Mouse (Mus musculus): Measurements from ENCODE around the gene Sik1.

Sik1 gene

GRCm38 (mm10) chr17:31831866-31832576 is 23.6 kb downstream of the Sik1 start:
- DNase-seq (ENCODE audit: low read depth), result no peak

GRCm38 (mm10) chr17:31831097-31831865 is 24.3 kb downstream of the Sik1 start:
- no peak for DNase-seq (ENCODE audit: low read depth)

- no peak for DNase-seq (ENCODE audit: low read depth)
These were observed 25.0 kb downstream of the Sik1 start for GRCm38 (mm10) chr17:31830506-31831075.

GRCm38 (mm10) chr17:31828916-31829315 is 26.7 kb downstream of the Sik1 start:
- DNase-seq (ENCODE audit: low read depth), result no peak

DNA sequence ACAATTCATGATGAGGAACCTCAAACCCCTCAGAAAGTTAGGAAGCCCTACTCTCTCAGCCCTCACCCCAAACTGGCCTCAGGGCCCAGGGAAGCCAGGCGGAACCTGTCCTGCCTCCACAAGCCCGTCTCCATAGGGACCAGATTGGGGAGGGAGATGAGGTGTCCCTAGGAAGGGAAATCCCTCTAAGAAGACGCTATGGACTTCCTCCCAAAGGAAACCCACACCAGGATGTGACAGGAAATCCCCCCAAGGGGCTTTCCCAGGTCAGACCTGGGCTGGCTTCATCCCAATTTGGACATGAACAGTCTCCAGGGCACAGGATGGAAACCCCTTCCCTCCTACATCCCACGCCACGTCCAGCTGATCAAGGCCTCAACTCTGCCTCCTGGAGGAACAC is 27.5 kb downstream of the Sik1 start:
- no peak for DNase-seq (ENCODE audit: low read depth)

GRCm38 (mm10) chr17:31827206-31827605 is 28.4 kb downstream of the Sik1 start:
- DNase-seq (ENCODE audit: low read depth), result no peak

- DNase-seq (ENCODE audit: low read depth), result no peak
These were observed 28.9 kb downstream of the Sik1 start for GRCm38 (mm10) chr17:31826669-31827068.

GRCm38 (mm10) chr17:31825678-31826077 is 29.9 kb downstream of the Sik1 start:
- DNase-seq (ENCODE audit: low read depth), result no peak

GRCm38 (mm10) chr17:31824812-31825211 is 30.8 kb downstream of the Sik1 start:
- peak; percentile 77 for DNase-seq (ENCODE audit: low read depth)

- DNase-seq (ENCODE audit: low read depth), result peak; percentile 80
These were observed 34.3 kb downstream of the Sik1 start for GRCm38 (mm10) chr17:31821136-31821933.

DNA sequence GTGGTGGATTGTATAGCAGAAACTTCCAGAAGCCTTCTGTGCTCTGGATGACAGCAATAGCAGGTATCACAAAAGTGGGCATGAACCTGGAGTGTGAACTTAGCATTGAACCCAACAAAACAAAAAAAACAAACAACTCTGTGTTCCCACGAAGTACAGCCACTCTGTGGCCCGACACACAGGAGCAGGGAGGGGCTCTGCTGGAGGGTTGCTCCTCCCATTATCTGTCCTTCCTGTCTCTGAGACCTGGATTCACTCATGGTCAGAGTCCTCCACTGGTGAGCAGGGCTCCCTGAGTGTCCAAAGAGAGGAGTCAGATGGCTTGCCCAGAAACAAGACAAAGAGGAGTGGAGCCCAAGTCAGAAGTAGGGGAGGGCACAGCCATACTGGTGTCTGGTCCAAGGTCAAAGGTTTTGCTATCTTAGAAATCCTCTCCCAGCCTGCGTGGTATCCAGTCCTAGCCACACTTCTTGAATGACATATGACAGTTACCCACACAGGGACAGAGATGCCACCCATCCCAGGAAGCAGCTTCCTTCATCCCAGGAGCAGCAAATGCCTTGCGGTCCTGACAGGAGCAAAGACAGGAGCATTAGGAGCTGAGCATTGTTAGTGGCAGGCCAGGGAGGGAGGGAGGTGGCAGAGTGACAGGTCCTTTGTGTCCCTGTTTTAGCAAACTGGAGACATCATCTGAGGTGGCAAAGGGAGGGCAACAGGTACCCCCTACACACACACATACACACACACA is 35.3 kb downstream of the Sik1 start:
- peak; percentile 50 for DNase-seq (ENCODE audit: low read depth)

DNA sequence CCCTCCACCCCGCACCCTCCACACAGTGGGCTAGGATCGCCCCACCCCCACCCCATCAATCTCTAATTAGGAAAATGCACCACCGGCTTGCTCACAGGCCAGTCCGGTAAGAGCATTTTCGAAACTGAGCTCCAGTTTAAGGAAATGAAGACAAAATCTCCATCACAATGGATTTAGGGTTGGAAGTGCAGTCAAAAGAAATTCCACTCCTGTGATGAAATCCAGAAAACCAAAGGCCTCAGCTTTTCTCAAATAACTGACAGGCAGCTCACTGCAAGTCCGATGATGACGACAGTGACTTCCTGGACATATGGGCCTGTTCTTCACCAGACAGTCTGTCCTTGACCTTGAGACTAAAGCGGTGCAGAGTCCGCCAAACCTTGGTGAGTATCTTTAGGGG is 36.2 kb downstream of the Sik1 start:
- DNase-seq (ENCODE audit: low read depth), result peak; percentile 15

- DNase-seq (ENCODE audit: low read depth), result peak; percentile 53
These were observed 37.8 kb downstream of the Sik1 start for GRCm38 (mm10) chr17:31817815-31818214.

DNA sequence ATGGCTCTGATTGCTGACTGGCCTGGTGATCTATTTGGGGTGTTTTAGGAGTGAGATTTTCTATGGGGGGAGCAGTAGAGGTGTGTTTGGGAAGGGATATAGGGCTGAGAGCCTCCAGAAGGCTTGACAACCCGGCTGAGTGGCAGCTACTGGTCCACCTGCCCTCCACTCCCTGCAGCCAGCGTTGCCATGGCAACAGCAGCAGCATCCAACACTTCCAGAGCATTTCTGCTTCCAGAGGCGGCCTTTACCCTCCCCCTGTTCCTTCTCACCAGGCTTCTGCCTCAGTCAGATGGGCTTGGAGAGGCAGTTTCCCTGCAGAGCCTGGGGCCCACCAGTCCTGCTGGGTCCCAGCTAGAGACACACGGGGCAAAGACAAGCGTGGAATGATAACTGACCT is 38.4 kb downstream of the Sik1 start:
- no peak for DNase-seq (ENCODE audit: low read depth)

DNA sequence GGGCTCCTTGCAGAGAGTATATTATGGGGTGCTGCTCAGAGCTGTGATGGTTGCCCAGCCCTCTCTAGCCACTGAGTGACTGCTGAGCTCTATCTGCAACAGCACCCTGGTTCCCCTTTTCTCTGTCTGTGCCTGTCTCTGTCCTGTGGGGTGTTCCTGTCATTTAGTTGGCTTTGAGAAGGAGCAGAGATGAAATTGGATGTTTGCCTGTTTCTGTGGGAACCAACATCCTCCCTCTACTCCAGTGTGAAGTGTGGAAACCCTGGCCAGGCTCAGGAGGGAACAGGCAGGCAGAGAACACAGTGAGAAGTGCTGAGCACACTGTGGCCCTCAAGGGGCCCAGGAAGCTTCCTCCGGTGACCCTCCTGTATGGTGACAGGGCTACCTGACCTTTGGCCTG is 40.8 kb downstream of the Sik1 start:
- DNase-seq (ENCODE audit: low read depth), result no peak

DNA sequence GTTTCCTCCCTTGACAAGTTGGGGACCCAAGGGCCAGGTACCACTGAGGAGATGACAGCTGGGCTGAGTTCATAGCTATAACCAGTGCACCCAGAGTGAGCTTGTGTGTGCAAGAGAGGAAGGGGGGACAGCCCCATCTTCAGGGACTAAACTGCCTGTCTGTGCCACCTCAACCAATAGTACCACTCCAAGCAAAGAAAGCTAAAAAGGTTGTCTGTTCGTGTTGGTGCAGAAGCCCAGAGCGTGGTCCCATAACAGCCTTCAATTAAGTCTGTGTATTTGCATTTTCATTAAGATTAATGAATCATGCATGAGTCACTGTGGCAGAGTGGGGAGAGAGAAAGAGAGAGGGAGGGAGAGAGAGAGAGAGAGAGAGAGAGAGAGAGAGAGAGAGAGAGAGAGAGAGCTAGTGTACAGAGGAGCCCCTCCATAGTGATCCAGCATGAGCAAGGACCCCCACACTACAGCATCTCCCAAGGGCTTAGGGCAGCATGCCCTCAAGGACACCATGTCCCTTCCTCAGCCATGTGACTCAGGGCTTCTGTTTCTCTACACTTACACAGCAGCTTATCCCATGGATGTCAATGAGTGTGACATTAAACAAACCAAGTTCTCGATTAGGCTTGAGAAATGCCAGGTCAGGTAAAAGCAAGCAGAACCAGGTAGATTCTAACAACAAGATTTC is 41.5 kb downstream of the Sik1 start:
- no peak for DNase-seq (ENCODE audit: low read depth)

- peak; percentile 30 for DNase-seq (ENCODE audit: low read depth)
These were observed 44.3 kb downstream of the Sik1 start for GRCm38 (mm10) chr17:31811333-31811732.

DNA sequence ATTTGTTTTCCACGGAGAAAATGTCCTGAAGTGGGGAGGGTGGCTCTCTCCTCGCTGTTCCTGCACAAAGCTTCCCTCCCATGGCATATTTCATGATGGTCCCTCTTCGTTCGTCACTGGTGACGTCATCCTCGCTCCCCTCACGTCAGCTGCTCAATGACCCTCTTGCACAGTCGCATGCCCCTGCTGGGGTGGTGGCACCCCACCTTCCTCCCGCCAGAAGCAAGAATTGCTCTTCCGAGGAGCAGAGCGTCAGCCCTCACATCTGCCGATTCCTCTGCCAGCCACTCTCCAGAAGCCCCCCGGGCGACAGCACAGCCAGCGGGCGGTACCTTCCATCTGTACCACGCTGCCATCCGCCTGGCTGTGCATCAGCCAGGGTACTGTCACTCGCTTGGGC is 45.7 kb downstream of the Sik1 start:
- no peak for DNase-seq (ENCODE audit: low read depth)

GRCm38 (mm10) chr17:31809136-31809535 is 46.5 kb downstream of the Sik1 start:
- no peak for DNase-seq (ENCODE audit: low read depth)

GRCm38 (mm10) chr17:31808082-31808875 is 47.3 kb downstream of the Sik1 start:
- DNase-seq (ENCODE audit: low read depth), result no peak
